Mouse (Mus musculus) lung, embryonic 14.5 days (tissue): ENCODE data around the gene Creld1. TPM values are rescaled to one million over a fixed set of nuclear protein-coding genes. Genes with fewer than 3 reads are reported as not detected.

Experiments used
- ATAC-seq: fragments of 200-750 bp; cut with Nextera tagmentation; 2 replicates; pipeline ENCODE4 v1.8.0; 2017; ENCODE audit warnings: mild to moderate bottlenecking, moderate TSS enrichment, moderate library complexity; ENCODE audit not compliant: insufficient read depth
- DNase-seq: peaks from one replicate; pipeline ENCODE4 v3.0.0-alpha.2; 2015
- H3K27ac ChIP-seq: fragments of 300-500 bp; sonication (generic); 2 replicates; pipeline ENCODE4 v1.5.1; 2014; ENCODE audit warnings: low read depth, mild to moderate bottlenecking, moderate library complexity
- H3K27me3 ChIP-seq: fragments of 300-500 bp; sonication (generic); 2 replicates; pipeline ENCODE4 v1.6.1; 2014; ENCODE audit warnings: low read length, control low read depth; ENCODE audit not compliant: insufficient read depth
- H3K36me3 ChIP-seq: fragments of 300-500 bp; sonication (generic); 2 replicates; pipeline ENCODE4 v1.6.1; 2014; ENCODE audit warnings: control low read depth; ENCODE audit not compliant: insufficient read depth
- H3K4me1 ChIP-seq: fragments of 300-500 bp; sonication (generic); 2 replicates; pipeline ENCODE4 v1.6.1; 2014; ENCODE audit warnings: antibody characterized with exemption, control low read depth; ENCODE audit not compliant: insufficient read depth
- H3K4me2 ChIP-seq: fragments of 300-500 bp; sonication (generic); 2 replicates; pipeline ENCODE4 v1.6.1; 2014; ENCODE audit warnings: mild to moderate bottlenecking
- H3K4me3 ChIP-seq: fragments of 300-500 bp; sonication (generic); 2 replicates; pipeline ENCODE4 v1.5.1; 2014; ENCODE audit warnings: low read depth, low read length
- H3K9ac ChIP-seq: fragments of 300-500 bp; sonication (generic); 2 replicates; pipeline ENCODE4 v1.6.1; 2014
- H3K9me3 ChIP-seq: fragments of 300-500 bp; sonication (generic); 2 replicates; pipeline ENCODE4 v1.6.1; 2016; ENCODE audit warnings: low read depth, low read length, control low read depth
- CTCF ChIP-seq: IDR thresholded peaks from 2 replicates; pipeline ENCODE4 v1.5.1; 2016; ENCODE audit warnings: antibody characterized with exemption, low read depth
- WGBS: fragments of 180-500 bp; shearing (Covaris S2); extraction: QIAGEN DNeasy Blood & Tissue Kit; methylation state at CpG from one replicate; pipeline ENCODE4 v1.1.7; 2014; 5-methylcytosine and 5-hydroxymethylcytosine counted together
- polyA plus RNA-seq: library from polyadenylated mRNA; unstranded; fragments of >200 nt; fragmentation: Nextera tagmentation; extraction: Ambion mirVana; gene quantifications from 2 replicates; pipeline ENCODE4 v1.2.1, GENCODE M21; 2014

The Creld1 gene
- polyA plus RNA-seq, 1 experiment from 2014 or later = 20.7 TPM

DNA sequence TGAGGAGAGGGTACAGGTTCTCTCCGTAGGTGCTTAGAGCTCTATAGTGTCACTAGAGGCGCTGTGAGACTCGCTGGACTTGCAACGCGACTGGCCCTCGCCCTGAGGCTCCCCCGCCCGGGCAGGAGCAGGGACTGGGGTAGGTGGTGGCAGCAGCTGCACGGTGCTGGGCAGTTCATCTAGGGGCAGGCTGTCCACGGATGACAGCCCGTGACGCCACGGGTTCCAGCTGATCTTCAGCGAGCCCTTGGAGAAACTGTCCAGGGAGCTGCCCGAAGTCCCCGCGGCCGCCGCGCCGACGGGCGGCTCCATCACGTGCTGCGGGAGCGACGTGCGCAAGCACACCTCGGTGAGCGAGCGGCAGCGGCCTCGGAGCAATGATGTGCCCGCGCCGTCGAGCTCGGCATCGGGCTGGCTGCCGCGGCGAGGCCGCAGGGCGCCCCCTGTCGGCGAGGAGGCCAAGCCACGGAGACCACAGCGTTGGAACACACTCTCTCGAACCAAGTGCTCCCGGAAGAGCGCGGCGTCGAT is 11.2 kb downstream of the Creld1 start:
- Histone ChIP-seq H3K4me2 (peak overlapping the region; percentile 70), H3K9me3 (no peaks in the 10 kb centered on the region), H3K36me3 (no peaks in the 10 kb centered on the region), H3K27ac (no peak overlapping the region), H3K4me1 (no peaks in the 10 kb centered on the region), H3K27me3 (peaks cover 20% of the 10 kb centered on the region), H3K4me3 (peak overlapping the region; percentile 44), H3K9ac (peak overlapping the region; percentile 41)
- DNase-seq (peak; percentile 82), ATAC-seq (peak; percentile 87)
- peak; percentile 63 for TF ChIP-seq CTCF
- WGBS = under 1% methylated on average over 54 of the region's 54 CpGs

DNA sequence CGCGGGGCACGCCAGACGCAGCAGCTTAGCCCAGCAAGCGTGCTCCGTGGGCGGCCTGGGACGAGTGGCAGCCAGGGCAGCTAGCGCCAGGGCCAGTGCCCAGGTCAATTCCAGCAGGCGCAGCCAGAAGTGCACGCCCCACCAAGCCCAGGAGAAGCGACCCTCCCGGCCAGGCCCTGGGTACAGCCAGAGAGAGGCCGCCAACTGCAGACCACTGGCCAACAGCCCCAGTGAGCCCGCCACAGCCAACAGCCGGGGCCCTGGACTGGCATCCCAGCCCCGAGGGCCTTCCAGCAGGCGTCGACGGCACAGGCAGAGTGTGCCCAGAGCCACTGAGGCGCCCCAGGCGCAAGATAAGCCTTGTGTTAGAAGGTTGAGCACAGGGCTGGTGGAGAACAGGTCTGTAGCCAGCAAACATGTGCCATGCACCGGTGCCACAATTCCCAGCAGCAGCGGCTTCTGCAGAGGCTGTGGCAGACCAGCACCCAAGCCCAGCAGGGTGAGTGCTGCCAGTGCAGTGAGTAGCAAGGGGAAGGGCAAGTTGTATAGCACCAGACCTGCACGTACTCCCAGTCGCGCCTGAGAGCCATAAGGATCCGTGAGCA is 12.1 kb downstream of the Creld1 start:
- TF ChIP-seq CTCF = no peak
- peak overlapping the region; percentile 70 for H3K4me2 ChIP-seq
- H3K9ac ChIP-seq = no peak overlapping the region
- ATAC-seq (peak; percentile 4; the same call in 1 of the 2 replicates), DNase-seq (no peak)
- H3K36me3 ChIP-seq = no peaks in the 10 kb centered on the region
- H3K4me3 ChIP-seq = peak overlapping the region; percentile 44
- no peaks in the 10 kb centered on the region for H3K9me3 ChIP-seq
- H3K27me3 ChIP-seq = peaks cover 22% of the 10 kb centered on the region
- no peaks in the 10 kb centered on the region for H3K4me1 ChIP-seq
- no peak overlapping the region for H3K27ac ChIP-seq
- WGBS = 34% methylated on average over 28 of the region's 28 CpGs

DNA sequence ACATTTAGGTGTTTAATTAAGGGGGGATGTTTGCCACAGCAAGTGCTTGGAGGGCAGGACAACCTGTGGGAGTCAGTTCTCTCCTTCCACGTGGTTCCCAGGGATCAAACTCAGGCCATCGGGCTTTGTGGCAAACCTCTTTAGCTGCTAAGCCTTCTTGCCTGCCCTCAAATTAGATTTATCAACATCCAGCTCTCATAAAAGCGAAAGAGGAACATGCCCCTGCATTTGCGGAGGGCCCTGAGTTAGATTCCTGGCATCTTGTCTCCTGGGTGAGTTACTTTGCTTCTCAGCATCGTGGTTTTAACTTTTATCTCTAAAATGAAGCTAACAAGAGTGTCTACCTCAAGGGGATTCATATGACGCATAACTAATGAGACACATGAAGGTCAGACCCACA is 16.2 kb downstream of the Creld1 start:
- Histone ChIP-seq H3K9ac (no peak overlapping the region), H3K4me1 (no peaks in the 10 kb centered on the region), H3K27ac (no peak overlapping the region), H3K36me3 (no peaks in the 10 kb centered on the region), H3K9me3 (no peaks in the 10 kb centered on the region), H3K4me3 (no peak overlapping the region), H3K27me3 (peaks cover 45% of the 10 kb centered on the region), H3K4me2 (no peak overlapping the region)
- DNase-seq (no peak), ATAC-seq (no peak)
- TF ChIP-seq CTCF = no peak
- 70% methylated on average over 6 of the region's 6 CpGs for WGBS

DNA sequence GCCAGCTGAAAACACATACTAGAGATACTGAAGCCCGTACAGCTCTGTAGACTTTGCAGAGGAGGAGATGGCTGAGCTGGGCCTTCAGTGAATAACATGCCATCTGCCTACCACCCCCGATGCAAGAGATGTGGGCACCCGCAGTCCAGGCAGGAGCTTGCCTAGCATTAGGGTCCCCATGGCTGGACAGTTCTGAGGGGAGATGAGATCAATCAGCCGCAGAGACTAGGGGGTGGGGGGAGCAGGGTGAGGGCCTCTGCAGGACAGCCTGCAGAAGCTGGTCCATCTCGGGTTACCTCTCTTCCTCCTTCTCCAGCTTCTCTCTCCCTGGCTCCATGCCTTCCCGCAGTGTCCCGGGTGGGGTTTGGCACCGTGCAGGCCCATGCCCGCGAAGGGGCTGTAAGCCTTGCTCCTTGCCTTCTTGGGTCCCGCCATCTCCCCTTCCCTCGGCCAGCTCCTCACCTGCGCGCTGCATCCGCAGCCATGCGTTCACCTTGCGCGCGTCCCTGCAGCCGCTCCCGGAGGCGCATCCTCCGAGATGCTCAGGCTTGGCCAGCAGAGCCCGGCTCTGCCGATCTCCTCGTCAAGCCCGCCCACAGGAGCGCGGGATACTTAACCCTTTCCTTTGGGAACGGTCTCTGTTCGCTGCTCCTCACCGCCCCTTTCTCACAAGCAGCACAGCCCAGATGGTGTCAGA is 18.4 kb downstream of the Creld1 start, which contains the start of gene Prrt3:
Gene Prrt3, minus strand, starts transcription at position 544 of the 697 bp plus-strand sequence.
- peak within 1 kb of the TSS; percentile 60 for H3K4me2 ChIP-seq
- H3K36me3 ChIP-seq = no peaks in the 10 kb centered on the region
- no peaks in the 10 kb centered on the region for H3K4me1 ChIP-seq
- H3K9me3 ChIP-seq = no peaks in the 10 kb centered on the region
- peaks cover 26% of the 10 kb centered on the region for H3K27me3 ChIP-seq
- 3% methylated on average over 32 of the region's 32 CpGs for WGBS
- no peak for TF ChIP-seq CTCF
- H3K9ac ChIP-seq = peak within 1 kb of the TSS; percentile 46
- peak; percentile 25 for DNase-seq
- peak within 1 kb of the TSS; percentile 32 for H3K4me3 ChIP-seq
- no peak within 1 kb of the TSS for H3K27ac ChIP-seq
- ATAC-seq = 0 out of 2 replicates have a peak, but pooled peaks have one; percentile 21

DNA sequence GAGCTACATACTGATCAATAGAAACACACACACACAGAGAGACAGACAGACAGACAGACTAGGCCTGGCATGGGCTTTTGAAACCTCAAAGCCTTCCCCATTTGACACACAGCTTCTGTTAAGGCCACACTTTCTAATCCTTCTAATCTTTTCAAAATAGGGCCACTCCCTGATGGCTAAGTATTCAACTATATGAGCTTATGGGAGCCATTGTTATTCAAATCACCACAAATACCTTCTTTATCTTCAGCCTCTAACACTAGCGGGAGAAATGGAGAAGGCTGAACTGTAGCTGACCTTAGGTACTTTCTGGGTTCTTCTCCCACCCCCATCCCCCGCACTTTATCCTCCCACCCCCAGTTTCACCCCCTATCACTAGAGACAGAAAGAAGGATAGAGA is 19.7 kb downstream of the Creld1 start:
- no peaks in the 10 kb centered on the region for H3K36me3 ChIP-seq
- H3K27ac ChIP-seq = no peak overlapping the region
- DNase-seq (no peak), ATAC-seq (no peak)
- no peaks in the 10 kb centered on the region for H3K4me1 ChIP-seq
- no peak overlapping the region for H3K9ac ChIP-seq
- TF ChIP-seq CTCF = no peak
- H3K4me2 ChIP-seq = no peak overlapping the region
- peaks cover 26% of the 10 kb centered on the region for H3K27me3 ChIP-seq
- H3K4me3 ChIP-seq = no peak overlapping the region
- no peaks in the 10 kb centered on the region for H3K9me3 ChIP-seq
- 75% methylated on average over 2 of the region's 2 CpGs for WGBS

DNA sequence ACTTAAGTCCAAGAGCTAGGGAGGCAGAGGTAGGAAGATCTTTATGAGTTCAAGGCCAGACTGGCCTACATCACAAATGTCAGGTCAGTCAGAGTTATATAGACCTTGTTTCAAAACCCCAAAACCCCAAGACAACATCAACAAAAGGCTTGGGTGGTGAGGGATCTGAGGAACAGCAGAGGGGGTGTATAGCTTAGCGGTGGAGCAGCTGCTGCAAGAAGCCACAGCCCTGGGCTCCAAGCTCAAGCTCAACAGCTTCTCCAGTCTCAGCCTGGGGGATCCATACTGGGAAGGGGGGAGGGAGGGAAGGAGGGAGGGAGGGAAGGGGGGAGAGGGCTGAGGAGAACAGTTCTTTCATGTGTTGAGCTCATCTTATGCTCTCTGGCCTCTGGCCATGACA is 22.6 kb downstream of the Creld1 start:
- H3K9ac ChIP-seq = no peak overlapping the region
- no peaks in the 10 kb centered on the region for H3K4me1 ChIP-seq
- DNase-seq (no peak), ATAC-seq (no peak)
- no peak for TF ChIP-seq CTCF
- peaks cover 20% of the 10 kb centered on the region for H3K27me3 ChIP-seq
- no peak overlapping the region for H3K4me3 ChIP-seq
- H3K4me2 ChIP-seq = no peak overlapping the region
- H3K36me3 ChIP-seq = no peaks in the 10 kb centered on the region
- H3K27ac ChIP-seq = no peak overlapping the region
- no peaks in the 10 kb centered on the region for H3K9me3 ChIP-seq
- 70% methylated on average over 1 of the region's 1 CpGs for WGBS

DNA sequence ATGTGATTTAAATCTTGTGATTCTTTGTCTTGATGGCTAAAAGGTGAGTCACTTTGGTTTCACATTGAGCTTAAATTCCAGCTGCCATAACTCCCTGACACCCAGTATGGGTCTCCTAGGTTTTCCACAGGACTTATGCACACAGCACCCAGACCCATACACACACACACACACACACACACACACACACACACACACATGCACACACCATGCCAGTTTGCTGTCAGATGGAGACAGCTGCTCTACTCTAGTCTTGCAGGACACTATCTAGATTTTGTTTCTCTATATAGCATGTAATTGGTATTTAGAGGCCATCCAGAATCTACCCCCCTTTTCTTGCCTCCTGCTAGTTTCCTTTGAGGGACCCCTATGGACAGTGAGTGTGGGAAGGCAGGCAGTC is 24.0 kb downstream of the Creld1 start:
- no peak overlapping the region for H3K27ac ChIP-seq
- no peaks in the 10 kb centered on the region for H3K9me3 ChIP-seq
- no peak overlapping the region for H3K4me3 ChIP-seq
- H3K4me2 ChIP-seq = no peak overlapping the region
- H3K27me3 ChIP-seq = peaks cover 6% of the 10 kb centered on the region; the same call in 1 of the 2 replicates
- H3K36me3 ChIP-seq = no peaks in the 10 kb centered on the region
- no peak overlapping the region for H3K9ac ChIP-seq
- ATAC-seq (no peak), DNase-seq (no peak)
- TF ChIP-seq CTCF = no peak
- H3K4me1 ChIP-seq = no peaks in the 10 kb centered on the region
